Mouse (Mus musculus): ENCODE measurements around the gene Jmjd6. TPM values are rescaled to one million over a fixed set of nuclear protein-coding genes. Genes with fewer than 3 reads are reported as not detected.

The Jmjd6 gene
- polyA plus RNA-seq, 1 experiment from 2014 or later, result 74.7 TPM

DNA sequence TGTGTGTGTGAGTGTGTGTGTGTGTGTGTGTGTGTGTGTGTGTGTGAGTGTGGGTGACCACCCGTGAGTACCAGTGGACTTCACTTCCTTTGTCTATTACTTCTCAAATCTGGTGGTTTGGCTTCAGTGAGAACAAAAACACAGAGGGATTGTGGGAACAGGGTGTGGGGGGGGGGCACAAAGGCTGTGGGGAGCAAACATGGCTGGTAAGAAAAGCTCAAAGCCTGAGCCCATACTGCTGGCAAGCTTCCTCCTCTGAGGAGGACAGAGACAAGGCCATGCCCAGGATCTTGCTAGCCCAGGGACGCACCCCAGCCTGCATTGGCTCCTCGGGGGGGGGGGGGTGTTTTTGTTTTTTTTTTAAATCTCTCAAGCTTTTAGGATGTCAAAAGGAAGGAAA lies 35.7 kb downstream of the Jmjd6 start:
- WGBS, result 77% methylated on average over 3 of the region's 3 CpGs
- Histone ChIP-seq H3K4me2 (no peak overlapping the region), H3K9ac (0 out of 2 replicates have a peak overlapping the region, but pooled peaks have one; percentile 13), H3K36me3 (peaks cover 5% of the 10 kb centered on the region), H3K27me3 (no peaks in the 10 kb centered on the region), H3K4me3 (no peak overlapping the region), H3K4me1 (replicated peaks) (peaks cover 50% of the 10 kb centered on the region), H3K27ac (peak overlapping the region; percentile 69; the same call in 1 of the 2 replicates), H3K9me3 (no peaks in the 10 kb centered on the region)
- ATAC-seq (ENCODE audit: low FRiP score), result no peak

DNA sequence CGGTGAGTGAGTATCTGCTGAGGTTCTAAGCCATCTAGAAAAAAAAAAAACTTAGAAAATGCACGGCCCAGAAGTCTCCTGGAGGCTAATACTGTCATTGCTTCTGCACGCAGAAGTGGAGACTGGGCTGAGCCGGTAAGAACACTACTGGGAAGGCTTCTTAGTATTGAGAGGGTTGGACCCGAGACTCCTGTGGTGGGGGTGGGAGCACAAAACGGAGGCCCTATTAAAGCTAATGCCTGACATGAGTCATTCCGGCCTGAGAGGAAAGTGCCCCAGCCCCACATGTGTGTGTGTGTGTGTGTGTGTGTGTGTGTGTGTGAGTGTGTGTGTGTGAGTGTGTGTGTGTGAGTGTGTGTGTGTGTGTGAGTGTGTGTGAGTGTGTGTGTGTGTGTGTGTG lies 36.1 kb downstream of the Jmjd6 start:
- Histone ChIP-seq H3K9me3 (no peaks in the 10 kb centered on the region), H3K4me3 (no peak overlapping the region), H3K36me3 (peaks cover 6% of the 10 kb centered on the region), H3K4me2 (no peak overlapping the region), H3K9ac (no peak overlapping the region), H3K4me1 (replicated peaks) (peaks cover 46% of the 10 kb centered on the region), H3K27me3 (no peaks in the 10 kb centered on the region), H3K27ac (no peak overlapping the region)
- 64% methylated on average over 7 of the region's 7 CpGs for WGBS
- ATAC-seq (ENCODE audit: low FRiP score), result no peak

DNA sequence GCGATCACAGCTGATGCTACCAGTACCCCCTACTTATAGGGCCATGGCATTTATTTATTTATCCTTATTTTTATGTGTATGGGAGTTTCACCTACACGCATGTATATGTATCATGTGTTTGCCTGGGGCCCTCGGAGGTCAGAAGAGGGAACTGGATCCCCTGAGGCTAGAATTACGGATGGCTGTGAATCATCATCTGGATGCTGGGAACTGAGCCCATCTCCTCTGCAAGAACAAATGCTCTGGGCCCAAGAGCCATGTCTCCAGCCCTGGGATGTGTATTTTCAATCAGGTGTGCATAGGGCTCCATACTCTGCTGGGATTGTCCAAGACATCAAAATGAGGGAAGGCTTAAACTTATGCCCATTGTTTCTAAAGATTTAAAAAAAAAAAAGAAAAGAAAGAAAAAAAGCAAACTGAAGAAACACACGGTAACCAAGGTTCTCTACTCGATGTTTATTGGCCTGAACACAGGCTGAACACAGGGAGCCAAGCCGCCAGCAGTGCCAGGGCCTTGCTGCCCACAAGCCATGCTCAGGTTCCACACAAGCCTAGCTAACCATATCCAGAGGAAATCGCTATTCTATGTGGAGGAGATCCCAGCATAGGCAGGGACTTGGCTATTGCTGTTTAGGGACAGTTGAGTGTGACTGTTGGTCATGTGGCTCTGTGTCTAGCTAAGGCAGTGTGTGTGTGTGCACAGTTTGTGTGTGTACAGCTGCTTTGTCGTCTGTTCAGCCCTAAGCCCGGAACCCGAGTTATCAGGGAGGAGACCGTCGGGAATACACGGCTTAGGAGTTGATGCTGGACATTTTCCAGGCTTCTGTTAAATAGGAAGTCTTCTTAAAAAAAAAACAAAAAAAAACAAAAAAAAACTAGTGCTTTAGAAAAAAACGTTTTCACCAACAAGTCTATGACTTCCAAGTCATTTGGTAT lies 36.8 kb downstream of the Jmjd6 start:
- no peak overlapping the region for H3K4me3 ChIP-seq
- 83% methylated on average over 15 of the region's 15 CpGs for WGBS
- no peaks in the 10 kb centered on the region for H3K27me3 ChIP-seq
- H3K9me3 ChIP-seq, result no peaks in the 10 kb centered on the region
- peaks cover 6% of the 10 kb centered on the region for H3K36me3 ChIP-seq
- peaks cover 40% of the 10 kb centered on the region for H3K4me1 ChIP-seq (replicated peaks)
- no peak overlapping the region for H3K4me2 ChIP-seq
- no peak overlapping the region for H3K9ac ChIP-seq
- ATAC-seq (ENCODE audit: low FRiP score), result no peak
- peak overlapping the region; percentile 35; the same call in 1 of the 2 replicates for H3K27ac ChIP-seq

DNA sequence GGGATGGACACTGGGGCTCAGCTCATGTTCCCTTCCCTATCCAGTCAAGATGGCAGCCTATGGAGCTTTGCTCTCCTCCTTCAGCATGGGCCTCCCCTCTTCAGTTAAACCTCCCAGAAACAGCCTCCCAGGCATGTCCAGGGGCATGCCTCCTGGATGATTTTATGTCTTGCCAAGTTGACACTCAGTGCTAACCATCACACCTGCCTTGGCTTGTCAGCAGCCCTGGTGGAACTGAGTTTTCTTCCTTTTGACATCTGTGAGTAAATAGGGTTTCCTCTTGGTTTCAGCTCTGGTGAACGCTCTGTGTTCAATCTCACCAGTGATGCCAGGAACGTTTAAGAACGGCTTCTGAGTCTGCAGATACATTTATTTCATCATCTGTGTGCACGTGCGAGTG lies 40.5 kb downstream of the Jmjd6 start:
- no peak overlapping the region for H3K9ac ChIP-seq
- ATAC-seq (ENCODE audit: low FRiP score), result no peak
- no peak overlapping the region for H3K27ac ChIP-seq
- no peaks in the 10 kb centered on the region for H3K27me3 ChIP-seq
- no peak overlapping the region for H3K4me2 ChIP-seq
- H3K36me3 ChIP-seq, result peaks cover 6% of the 10 kb centered on the region
- peaks cover 8% of the 10 kb centered on the region for H3K4me1 ChIP-seq (replicated peaks)
- no peaks in the 10 kb centered on the region for H3K9me3 ChIP-seq
- H3K4me3 ChIP-seq, result no peak overlapping the region
- WGBS, result 91% methylated on average over 5 of the region's 5 CpGs

DNA sequence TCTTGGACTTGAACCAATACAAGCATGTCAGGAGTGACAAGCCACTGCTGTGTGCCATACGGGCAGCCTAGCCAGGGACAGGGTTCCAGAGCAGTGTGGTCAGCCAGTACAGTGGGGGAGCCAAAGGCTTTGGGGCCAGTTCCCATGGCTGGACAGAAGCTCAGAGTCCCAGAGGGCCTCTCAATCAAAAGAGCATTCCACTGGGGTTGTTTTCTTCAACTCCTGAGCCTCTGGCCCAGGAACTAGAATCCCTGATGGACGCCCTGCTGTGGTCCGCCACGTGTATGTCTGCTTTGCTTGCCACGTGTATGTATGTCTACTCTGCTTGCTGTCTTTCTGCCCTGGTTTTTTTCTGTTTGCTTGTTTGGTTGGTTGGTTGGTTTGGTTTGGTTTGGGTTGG lies 42.1 kb downstream of the Jmjd6 start:
- ATAC-seq (ENCODE audit: low FRiP score), result no peak
- H3K4me2 ChIP-seq, result no peak overlapping the region
- H3K9ac ChIP-seq, result no peak overlapping the region
- peaks cover under 1% of the 10 kb centered on the region for H3K4me1 ChIP-seq (replicated peaks)
- H3K27me3 ChIP-seq, result no peaks in the 10 kb centered on the region
- no peak overlapping the region for H3K27ac ChIP-seq
- H3K36me3 ChIP-seq, result peaks cover 6% of the 10 kb centered on the region
- no peak overlapping the region for H3K4me3 ChIP-seq
- H3K9me3 ChIP-seq, result no peaks in the 10 kb centered on the region
- WGBS, result 75% methylated on average over 5 of the region's 5 CpGs

DNA sequence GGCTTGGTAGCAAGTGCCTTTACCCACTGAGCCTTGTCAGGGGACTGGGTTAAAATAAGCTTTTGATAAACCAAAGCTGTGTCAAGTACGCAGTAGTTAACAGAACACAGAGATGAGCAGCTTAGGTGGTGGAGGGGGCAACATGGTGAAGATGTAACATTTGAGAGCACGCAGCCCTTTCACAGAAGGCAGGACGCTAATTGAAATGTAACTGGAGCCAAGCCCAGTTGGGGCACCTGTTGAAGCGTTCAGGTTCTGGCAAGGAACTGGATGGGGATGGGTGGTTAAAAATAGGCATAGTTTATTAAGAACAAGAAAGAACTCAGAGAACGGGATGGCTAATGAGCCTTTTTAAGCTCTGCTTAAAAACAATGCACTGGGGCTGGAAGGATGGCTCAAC lies 43.9 kb downstream of the Jmjd6 start:
- Histone ChIP-seq H3K4me3 (no peak overlapping the region), H3K9me3 (no peaks in the 10 kb centered on the region), H3K9ac (no peak overlapping the region), H3K4me2 (no peak overlapping the region), H3K27me3 (no peaks in the 10 kb centered on the region), H3K36me3 (peaks cover 6% of the 10 kb centered on the region), H3K4me1 (replicated peaks) (no peaks in the 10 kb centered on the region; the same call in 1 of the 2 replicates), H3K27ac (no peak overlapping the region)
- ATAC-seq (ENCODE audit: low FRiP score), result no peak
- 87% methylated on average over 5 of the region's 5 CpGs for WGBS

Other genes with a start within 250 kb of the Jmjd6 start
- gene Rhbdf2, start 216.4 kb downstream of the Jmjd6 start, polyA plus RNA-seq (2015; fragmentation: Nextera tagmentation; extraction: Ambion mirVana), result 1.8 and 2.1 TPM in 2 replicates
- gene Prcd, start 189.9 kb downstream of the Jmjd6 start, polyA plus RNA-seq (2015; fragmentation: Nextera tagmentation; extraction: Ambion mirVana), result 1.2 and 1.4 TPM in 2 replicates
- gene Cygb, start 189.1 kb downstream of the Jmjd6 start, polyA plus RNA-seq (2015; fragmentation: Nextera tagmentation; extraction: Ambion mirVana), result 16.4 and 18.1 TPM in 2 replicates
- gene St6galnac1, start 67.9 kb downstream of the Jmjd6 start, polyA plus RNA-seq (2015; fragmentation: Nextera tagmentation; extraction: Ambion mirVana), result not detected in 2 replicates
- 62.6 and 67.2 TPM in 2 replicates for gene Mxra7, start 15.4 kb downstream of the Jmjd6 start, polyA plus RNA-seq (2015; fragmentation: Nextera tagmentation; extraction: Ambion mirVana)
- 79.3 and 83.2 TPM in 2 replicates for gene Mettl23, start 171 bp downstream of the Jmjd6 start, polyA plus RNA-seq (2015; fragmentation: Nextera tagmentation; extraction: Ambion mirVana)
- gene Mfsd11, start 9.0 kb upstream of the Jmjd6 start, polyA plus RNA-seq (2015; fragmentation: Nextera tagmentation; extraction: Ambion mirVana), result 48.0 and 53.9 TPM in 2 replicates
- gene Srsf2, start 9.6 kb upstream of the Jmjd6 start, polyA plus RNA-seq (2015; fragmentation: Nextera tagmentation; extraction: Ambion mirVana), result 588 and 607 TPM in 2 replicates
- gene Mgat5b, start 75.4 kb upstream of the Jmjd6 start, polyA plus RNA-seq (2015; fragmentation: Nextera tagmentation; extraction: Ambion mirVana), result 22.8 and 24.5 TPM in 2 replicates